Mouse (Mus musculus) kidney, adult 2 months (tissue): Measurements from ENCODE around the gene Spin1.

Experiments
- CTCF ChIP-seq: fragments of 200-500 bp; conservative IDR thresholded peaks from 2 replicates; pipeline ENCODE4 v1.5.1; 2011; ENCODE audit warnings: low read depth, mild to moderate bottlenecking, control low read depth, low read length, moderate library complexity, mixed read lengths; ENCODE audit not compliant: insufficient read depth, insufficient read length
- POLR2A ChIP-seq: fragments of 200-500 bp; IDR thresholded peaks from one replicate; pipeline ENCODE4 v1.6.1; 2011; ENCODE audit warnings: low read depth, low read length, control low read depth

DNA sequence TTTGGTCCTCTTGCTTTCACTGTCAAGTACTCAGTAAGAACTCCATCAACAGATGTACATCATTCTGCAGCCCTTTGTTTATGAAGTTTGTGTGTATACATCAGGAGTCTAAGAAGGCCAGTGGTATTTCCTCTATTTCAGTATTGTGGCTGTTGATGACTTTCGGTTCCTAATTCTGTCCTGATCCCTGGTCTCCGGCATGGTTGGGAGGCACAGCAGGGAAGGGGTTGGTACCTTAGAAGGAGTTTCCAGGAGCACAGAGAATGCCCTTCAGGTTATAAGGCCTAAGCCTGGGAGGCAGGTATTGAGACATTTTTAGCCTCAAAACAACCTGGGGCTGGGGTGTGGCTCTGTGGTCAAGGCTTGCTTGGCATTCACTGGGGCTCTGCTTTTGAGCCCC, 61.0 kb downstream of the Spin1 start:
- no peak for TF ChIP-seq CTCF
- TF ChIP-seq POLR2A = no peak
